In genomic region chr13:53730259-53730902, GRCm38 (mm10) we compare ENCODE assay signal across 20 mouse cellular contexts.
A peak's percentile ranks its signal among the peaks of the same experiment; 100 is the strongest.
DNase-seq lines count a peak whose midpoint lies in the region; ATAC-seq and TF ChIP-seq lines count a peak whose summit lies in the region.
"Had no signal": no experiment of that assay in that cellular context is flagged by ENCODE, and none has a peak within 500 bp of the region (broad histone marks: within the 10 kb centered on the region; RNA-seq: fewer than 3 reads in every experiment).

No protein-coding gene starts in this region.

- no peak overlapping the region; the same call in 1 of the 2 replicates for H3K27ac ChIP-seq in midbrain, embryonic 11.5 days (ENCODE audit: low read depth, low read length)
- H3K27ac ChIP-seq in midbrain, embryonic 13.5 days = no peak overlapping the region
- no peak overlapping the region for H3K27ac ChIP-seq in stomach, embryonic 15.5 days
- H3K27ac ChIP-seq in cerebellum, adult 2 months (ENCODE audit: insufficient read depth, low read length) = no peak overlapping the region
- no peak overlapping the region for H3K27ac ChIP-seq in forebrain, embryonic 12.5 days
- H3K27ac ChIP-seq: heart, embryonic 10.5 days; hindbrain, postnatal 0 days; layer of hippocampus, adult 2 months; neural tube, embryonic 13.5 days had no signal

- no peaks in the 10 kb centered on the region for H3K4me1 ChIP-seq in midbrain, embryonic 11.5 days (ENCODE audit: control insufficient read depth, insufficient read depth, low read length)
- 0 out of 2 replicates have a peak, but pooled peaks cover 4% of the 10 kb centered on the region for H3K4me1 ChIP-seq in midbrain, embryonic 13.5 days (replicated peaks)
- H3K4me1 ChIP-seq in stomach, embryonic 15.5 days = no peaks in the 10 kb centered on the region
- no peaks in the 10 kb centered on the region for H3K4me1 ChIP-seq in cerebellum, adult 2 months (ENCODE audit: control insufficient read depth, insufficient read depth, low read length)
- peaks cover 5% of the 10 kb centered on the region; the same call in 1 of the 2 replicates for H3K4me1 ChIP-seq in forebrain, embryonic 12.5 days
- H3K4me1 ChIP-seq: heart, embryonic 10.5 days; neural tube, embryonic 13.5 days had no signal

- no peak for DNase-seq in midbrain, embryonic 11.5 days (ENCODE audit: low spot score, missing footprints)
- peak; percentile 66 for DNase-seq in Muller cell, postnatal 12 days (ENCODE audit: inconsistent ontology term)
- peak; percentile 29 for DNase-seq in embryo, embryonic 11 days
- DNase-seq in cerebellum, adult 2 months = no peak
- DNase-seq in urinary bladder, postnatal 25 days (ENCODE audit: low spot score) = no peak
- DNase-seq: cerebellum, adult 11-12 months; cerebellum, postnatal 14 days; kidney, adult 9 months; kidney, postnatal 14 days; lung, postnatal 10 days; right cerebral cortex, adult 18-20 months had no signal

- no peak for TF ChIP-seq POLR2A in cerebellum, adult 2 months (IDR thresholded peaks at IDR 0.05; ENCODE audit: borderline replicate concordance, insufficient read depth, low read length)

- 71% methylated on average over 10 of the region's 10 CpGs for WGBS in midbrain, embryonic 11.5 days
- 76% methylated on average over 10 of the region's 10 CpGs for WGBS in midbrain, embryonic 13.5 days
- WGBS in stomach, embryonic 15.5 days = 49% methylated on average over 10 of the region's 10 CpGs
- WGBS in cerebellum, adult 2 months = 49% methylated on average over 10 of the region's 10 CpGs
- 72% methylated on average over 10 of the region's 10 CpGs for WGBS in forebrain, embryonic 12.5 days

- ATAC-seq in midbrain, embryonic 11.5 days (ENCODE audit: low FRiP score) = peak; percentile 62; the same call in 1 of the 2 replicates
- ATAC-seq in midbrain, embryonic 13.5 days = no peak
- ATAC-seq in stomach, embryonic 15.5 days (ENCODE audit: insufficient read depth, low FRiP score, low read depth) = 0 out of 2 replicates have a peak, but pooled peaks have one; percentile 39
- ATAC-seq in forebrain, embryonic 12.5 days (ENCODE audit: low FRiP score) = no peak
- ATAC-seq: forebrain, embryonic 14.5 days; hindbrain, postnatal 0 days; intestine, embryonic 16.5 days had no signal

- H3K4me2 ChIP-seq in midbrain, embryonic 11.5 days = no peak overlapping the region
- no peak overlapping the region for H3K4me2 ChIP-seq in midbrain, embryonic 13.5 days (replicated peaks)
- no peak overlapping the region for H3K4me2 ChIP-seq in stomach, embryonic 15.5 days
- no peak overlapping the region for H3K4me2 ChIP-seq in forebrain, embryonic 12.5 days
- H3K4me2 ChIP-seq: neural tube, embryonic 13.5 days had no signal

- TF ChIP-seq CTCF in cerebellum, adult 2 months (IDR thresholded peaks at IDR 0.05; ENCODE audit: borderline replicate concordance, insufficient read depth, low read depth, low read length) = no peak

- no peaks in the 10 kb centered on the region; the same call in 1 of the 2 replicates for H3K9me3 ChIP-seq in midbrain, embryonic 11.5 days (ENCODE audit: control insufficient read depth, low read length)
- no peaks in the 10 kb centered on the region for H3K9me3 ChIP-seq in midbrain, embryonic 13.5 days
- H3K9me3 ChIP-seq in stomach, embryonic 15.5 days = no peaks in the 10 kb centered on the region
- no peaks in the 10 kb centered on the region for H3K9me3 ChIP-seq in forebrain, embryonic 12.5 days
- H3K9me3 ChIP-seq: heart, embryonic 10.5 days; neural tube, embryonic 13.5 days had no signal

- no peaks in the 10 kb centered on the region for H3K27me3 ChIP-seq in midbrain, embryonic 11.5 days (ENCODE audit: control insufficient read depth, insufficient read depth, low read length)
- H3K27me3 ChIP-seq in midbrain, embryonic 13.5 days = no peaks in the 10 kb centered on the region
- H3K27me3 ChIP-seq in stomach, embryonic 15.5 days (replicated peaks) = no peaks in the 10 kb centered on the region
- H3K27me3 ChIP-seq in cerebellum, adult 2 months (ENCODE audit: control insufficient read depth, insufficient read depth, low read length) = no peaks in the 10 kb centered on the region
- H3K27me3 ChIP-seq in forebrain, embryonic 12.5 days = 0 out of 2 replicates have a peak, but pooled peaks cover 3% of the 10 kb centered on the region
- H3K27me3 ChIP-seq: neural tube, embryonic 13.5 days had no signal

- no peak overlapping the region for H3K9ac ChIP-seq in midbrain, embryonic 11.5 days (ENCODE audit: low read length)
- no peak overlapping the region for H3K9ac ChIP-seq in midbrain, embryonic 13.5 days (replicated peaks)
- no peak overlapping the region for H3K9ac ChIP-seq in stomach, embryonic 15.5 days
- H3K9ac ChIP-seq in forebrain, embryonic 12.5 days = no peak overlapping the region
- H3K9ac ChIP-seq: neural tube, embryonic 13.5 days had no signal

- no peaks in the 10 kb centered on the region for H3K36me3 ChIP-seq in midbrain, embryonic 11.5 days (ENCODE audit: control insufficient read depth, insufficient read depth, low read length)
- H3K36me3 ChIP-seq in midbrain, embryonic 13.5 days = no peaks in the 10 kb centered on the region
- H3K36me3 ChIP-seq in stomach, embryonic 15.5 days = no peaks in the 10 kb centered on the region
- H3K36me3 ChIP-seq in forebrain, embryonic 12.5 days (replicated peaks) = no peaks in the 10 kb centered on the region
- H3K36me3 ChIP-seq: heart, embryonic 10.5 days; neural tube, embryonic 13.5 days had no signal

- H3K4me3 ChIP-seq in midbrain, embryonic 11.5 days (ENCODE audit: low read depth, low read length) = no peak overlapping the region
- H3K4me3 ChIP-seq in midbrain, embryonic 13.5 days (replicated peaks) = no peak overlapping the region
- H3K4me3 ChIP-seq in stomach, embryonic 15.5 days (replicated peaks) = no peak overlapping the region
- no peak overlapping the region for H3K4me3 ChIP-seq in cerebellum, adult 2 months (replicated peaks; ENCODE audit: insufficient read depth, low read depth, low read length)
- no peak overlapping the region for H3K4me3 ChIP-seq in forebrain, embryonic 12.5 days (replicated peaks)
- H3K4me3 ChIP-seq: heart, embryonic 10.5 days; layer of hippocampus, adult 2 months; neural tube, embryonic 13.5 days had no signal

Comparison
In these comparisons a context has a peak if more than half of its experiments do, and no peak if none do; other contexts are left out.
1. ATAC-seq: peak in midbrain, embryonic 11.5 days (single experiment) and stomach, embryonic 15.5 days (single experiment); none in midbrain, embryonic 13.5 days (single experiment) and forebrain, embryonic 12.5 days (single experiment).
2. DNase-seq: peak in Muller cell, postnatal 12 days (single experiment) and embryo, embryonic 11 days (single experiment); none in midbrain, embryonic 11.5 days (single experiment), cerebellum, adult 2 months (0 of 2) and urinary bladder, postnatal 25 days (single experiment).